Mouse (Mus musculus): ENCODE measurements at regions not wholly inside any gene's neighbourhood (a gene's known extent, or its start where the extent isn't known, plus 50 kb on each side); places are given as distances from the start of the nearest gene placed in this dataset.

DNA sequence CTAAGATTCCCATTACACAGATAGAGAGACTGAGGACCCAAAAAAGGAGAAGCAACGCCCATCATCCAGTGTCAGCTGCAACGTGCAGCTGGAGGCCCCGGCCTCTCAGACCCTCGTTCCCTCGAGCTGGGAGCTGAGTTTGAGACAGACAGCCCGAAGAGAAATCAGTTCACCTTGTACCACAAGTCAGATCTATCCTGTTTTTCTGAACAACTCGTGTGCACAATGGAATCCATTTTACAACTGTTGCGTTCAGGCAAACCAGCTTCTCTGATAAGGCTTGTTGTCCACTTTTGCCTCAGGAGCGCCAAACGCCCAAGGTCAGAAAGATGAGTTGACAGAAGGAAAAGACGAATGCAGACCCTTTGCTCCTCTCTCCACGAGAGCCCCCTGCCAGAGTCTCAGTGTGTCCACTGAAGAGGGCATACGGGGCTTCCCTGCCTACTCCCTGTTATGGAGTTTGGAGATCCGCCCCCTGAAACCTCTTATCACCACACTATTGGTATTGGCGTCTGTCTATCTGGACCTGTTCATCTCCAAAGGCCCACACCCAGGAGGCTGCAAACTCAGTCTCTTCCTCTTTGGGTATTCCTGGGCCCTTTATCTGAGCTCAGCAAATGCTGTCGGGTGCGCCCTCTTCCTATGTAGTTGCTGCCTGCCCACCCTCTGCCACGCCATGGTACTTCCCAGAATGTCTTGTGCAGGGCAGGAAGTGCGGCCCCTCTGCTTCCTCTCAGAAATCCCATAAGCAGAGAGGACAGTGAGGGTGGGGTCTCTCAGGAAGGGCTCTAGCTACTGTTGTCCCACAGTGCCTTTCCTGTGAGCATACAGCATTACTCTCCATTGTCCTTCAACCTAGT, 57.7 kb upstream of the Zmiz1 start:
- Histone ChIP-seq H3K4me3 (replicated peaks; ENCODE audit: low read depth, low read length) (no peak overlapping the region), H3K9ac (ENCODE audit: low read depth, low read length) (no peak overlapping the region), H3K36me3 (ENCODE audit: insufficient read depth, low read length) (no peaks in the 10 kb centered on the region), H3K4me1 (replicated peaks; ENCODE audit: insufficient read depth, low read length) (peaks cover 6% of the 10 kb centered on the region; the same call in 1 of the 2 replicates), H3K4me2 (ENCODE audit: low read length) (no peak overlapping the region), H3K27me3 (ENCODE audit: insufficient read depth, low read length) (no peaks in the 10 kb centered on the region), H3K27ac (0 out of 2 replicates have a peak overlapping the region, but pooled peaks have one; percentile 47), H3K9me3 (replicated peaks; ENCODE audit: low read length) (no peaks in the 10 kb centered on the region)
- no peak for ATAC-seq (replicated peaks; ENCODE audit: low FRiP score, low read depth)
- no peak for TF ChIP-seq CTCF (IDR thresholded peaks at IDR 0.05; ENCODE audit: low read depth)
- peak; percentile 40 for DNase-seq (ENCODE audit: low spot score)
- 82% methylated on average over 19 of the region's 19 CpGs for WGBS

DNA sequence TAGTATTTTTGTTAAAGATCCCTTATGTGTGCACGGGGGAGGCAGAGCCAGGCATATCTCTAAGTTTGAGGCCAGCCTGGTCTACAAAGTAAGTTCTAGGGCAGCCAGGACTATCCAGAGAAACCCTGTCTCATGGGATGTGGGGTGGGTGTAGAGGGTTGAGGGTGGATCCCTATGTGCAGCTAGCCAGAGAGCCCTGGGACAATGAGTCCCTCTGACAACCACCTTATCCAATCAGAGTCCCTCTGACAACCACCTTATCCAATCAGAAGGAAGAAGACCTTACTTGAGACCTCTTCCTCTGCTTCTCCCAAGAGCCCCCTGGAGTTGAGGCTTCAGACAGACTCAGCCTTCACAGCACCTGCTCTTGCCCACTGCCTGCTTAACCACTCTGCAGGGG, 56.6 kb upstream of the Zmiz1 start:
- peaks cover 3% of the 10 kb centered on the region; the same call in 1 of the 2 replicates for H3K4me1 ChIP-seq (replicated peaks; ENCODE audit: insufficient read depth, low read length)
- WGBS, result 74% methylated on average over 1 of the region's 1 CpGs
- no peak overlapping the region for H3K4me3 ChIP-seq (replicated peaks; ENCODE audit: low read depth, low read length)
- H3K27me3 ChIP-seq (ENCODE audit: insufficient read depth, low read length), result no peaks in the 10 kb centered on the region
- no peak overlapping the region for H3K27ac ChIP-seq
- ATAC-seq (replicated peaks; ENCODE audit: low FRiP score, low read depth), result no peak
- H3K9ac ChIP-seq (ENCODE audit: low read depth, low read length), result no peak overlapping the region
- no peak overlapping the region for H3K4me2 ChIP-seq (ENCODE audit: low read length)
- no peaks in the 10 kb centered on the region for H3K9me3 ChIP-seq (replicated peaks; ENCODE audit: low read length)
- DNase-seq (ENCODE audit: low spot score), result no peak
- no peaks in the 10 kb centered on the region for H3K36me3 ChIP-seq (ENCODE audit: insufficient read depth, low read length)
- TF ChIP-seq CTCF (IDR thresholded peaks at IDR 0.05; ENCODE audit: low read depth), result no peak

DNA sequence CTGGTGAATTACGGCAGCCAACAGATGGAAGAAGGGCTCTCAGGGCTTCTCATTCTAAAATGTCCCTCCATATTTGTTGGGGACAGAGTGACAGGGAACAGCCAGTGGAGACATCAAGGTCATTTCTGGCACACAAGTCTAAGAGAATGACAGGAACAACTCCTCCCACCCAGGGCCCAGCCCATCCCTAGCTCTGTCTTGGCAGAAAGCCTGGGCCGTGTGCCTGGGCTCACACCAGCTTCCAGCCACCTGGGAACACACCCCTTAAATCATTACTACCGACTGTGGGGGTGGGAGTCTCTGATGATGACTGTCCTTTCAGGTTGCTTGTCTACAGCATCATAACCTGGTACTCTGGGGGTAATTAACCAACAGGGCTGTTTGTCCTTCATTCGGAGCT, 53.8 kb upstream of the Zmiz1 start:
- Histone ChIP-seq H3K4me3 (replicated peaks; ENCODE audit: low read depth, low read length) (no peak overlapping the region), H3K27ac (no peak overlapping the region), H3K36me3 (ENCODE audit: insufficient read depth, low read length) (no peaks in the 10 kb centered on the region), H3K9ac (ENCODE audit: low read depth, low read length) (no peak overlapping the region), H3K4me2 (ENCODE audit: low read length) (no peak overlapping the region), H3K9me3 (replicated peaks; ENCODE audit: low read length) (no peaks in the 10 kb centered on the region), H3K27me3 (ENCODE audit: insufficient read depth, low read length) (no peaks in the 10 kb centered on the region), H3K4me1 (replicated peaks; ENCODE audit: insufficient read depth, low read length) (no peaks in the 10 kb centered on the region)
- TF ChIP-seq CTCF (IDR thresholded peaks at IDR 0.05; ENCODE audit: low read depth), result no peak
- 47% methylated on average over 4 of the region's 4 CpGs for whole genome bisulfite sequencing
- ATAC-seq (replicated peaks; ENCODE audit: low FRiP score, low read depth), result no peak
- DNase-seq (ENCODE audit: low spot score), result no peak

DNA sequence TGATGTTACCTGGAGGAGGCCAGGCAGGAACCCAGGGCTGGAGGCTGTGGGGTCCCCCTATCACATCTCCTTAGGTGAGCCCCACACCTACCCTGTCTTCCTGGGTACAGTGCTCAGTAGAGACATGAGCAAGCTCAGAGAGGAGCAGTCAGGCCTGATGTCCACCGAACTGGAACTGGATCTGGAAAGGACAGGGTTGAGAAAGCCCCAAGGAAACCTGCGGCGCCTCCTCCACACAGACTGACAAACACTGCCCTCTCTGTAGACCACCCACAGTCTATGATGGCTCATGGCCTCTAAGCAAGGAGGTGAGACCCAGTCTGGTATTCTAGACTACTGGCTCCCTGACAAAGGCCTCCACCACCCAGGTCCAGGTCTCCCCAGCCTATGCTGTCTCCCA, 52.9 kb upstream of the Zmiz1 start:
- Histone ChIP-seq H3K36me3 (ENCODE audit: insufficient read depth, low read length) (no peaks in the 10 kb centered on the region), H3K9ac (ENCODE audit: low read depth, low read length) (no peak overlapping the region), H3K9me3 (replicated peaks; ENCODE audit: low read length) (no peaks in the 10 kb centered on the region), H3K4me2 (ENCODE audit: low read length) (no peak overlapping the region), H3K27me3 (ENCODE audit: insufficient read depth, low read length) (no peaks in the 10 kb centered on the region), H3K4me1 (replicated peaks; ENCODE audit: insufficient read depth, low read length) (no peaks in the 10 kb centered on the region), H3K4me3 (replicated peaks; ENCODE audit: low read depth, low read length) (no peak overlapping the region), H3K27ac (no peak overlapping the region)
- WGBS, result 32% methylated on average over 3 of the region's 3 CpGs
- DNase-seq (ENCODE audit: low spot score) (peak; percentile 75), ATAC-seq (replicated peaks; ENCODE audit: low FRiP score, low read depth) (peak; percentile 75)
- TF ChIP-seq CTCF (IDR thresholded peaks at IDR 0.05; ENCODE audit: low read depth), result no peak

DNA sequence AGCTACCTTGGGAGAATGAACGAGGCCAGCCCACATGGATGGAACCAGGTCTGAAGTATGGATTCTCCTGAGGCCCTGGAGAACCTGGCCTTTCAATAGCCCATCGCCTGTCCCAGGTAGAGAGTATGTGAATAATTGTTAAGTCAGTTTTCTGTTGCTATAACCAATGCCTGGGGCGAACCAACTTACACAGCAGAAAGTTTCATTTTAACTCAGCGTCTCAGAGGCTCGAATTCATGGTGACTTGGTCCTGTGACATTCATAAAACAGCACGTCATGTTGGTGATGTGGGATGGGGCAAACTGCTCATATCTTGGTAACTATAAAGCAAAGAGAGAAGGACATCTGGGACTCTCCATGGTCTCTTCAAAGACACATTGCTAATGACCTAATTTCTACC, 52.4 kb upstream of the Zmiz1 start:
- Histone ChIP-seq H3K9me3 (replicated peaks; ENCODE audit: low read length) (no peaks in the 10 kb centered on the region), H3K27me3 (ENCODE audit: insufficient read depth, low read length) (no peaks in the 10 kb centered on the region), H3K4me3 (replicated peaks; ENCODE audit: low read depth, low read length) (no peak overlapping the region), H3K9ac (ENCODE audit: low read depth, low read length) (no peak overlapping the region), H3K27ac (no peak overlapping the region), H3K4me2 (ENCODE audit: low read length) (no peak overlapping the region), H3K36me3 (ENCODE audit: insufficient read depth, low read length) (no peaks in the 10 kb centered on the region), H3K4me1 (replicated peaks; ENCODE audit: insufficient read depth, low read length) (no peaks in the 10 kb centered on the region)
- no peak for TF ChIP-seq CTCF (IDR thresholded peaks at IDR 0.05; ENCODE audit: low read depth)
- WGBS, result 91% methylated on average over 6 of the region's 6 CpGs
- ATAC-seq (replicated peaks; ENCODE audit: low FRiP score, low read depth) (no peak), DNase-seq (ENCODE audit: low spot score) (no peak)

DNA sequence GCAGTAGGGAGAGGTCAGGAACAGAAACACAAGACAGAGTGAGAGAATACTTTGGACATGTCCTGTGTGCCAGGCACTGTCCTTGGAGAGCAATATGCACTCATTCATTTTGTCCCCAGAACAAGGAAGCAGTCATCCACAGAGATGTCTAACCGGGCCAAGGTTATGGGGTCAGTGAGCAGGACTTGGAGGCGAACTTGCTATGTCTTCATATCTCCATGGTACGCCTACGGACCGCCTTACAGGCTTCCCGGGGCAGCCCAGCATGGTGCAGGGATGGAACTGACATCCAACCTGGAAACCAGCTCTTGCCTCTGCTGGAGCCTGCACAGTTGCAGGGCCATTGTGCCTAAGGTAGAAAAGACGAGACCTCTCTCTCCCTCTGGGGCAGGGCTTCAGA, 51.9 kb upstream of the Zmiz1 start:
- H3K4me3 ChIP-seq (replicated peaks; ENCODE audit: low read depth, low read length), result no peak overlapping the region
- no peaks in the 10 kb centered on the region for H3K4me1 ChIP-seq (replicated peaks; ENCODE audit: insufficient read depth, low read length)
- H3K9ac ChIP-seq (ENCODE audit: low read depth, low read length), result no peak overlapping the region
- H3K27me3 ChIP-seq (ENCODE audit: insufficient read depth, low read length), result no peaks in the 10 kb centered on the region
- no peak overlapping the region for H3K4me2 ChIP-seq (ENCODE audit: low read length)
- no peaks in the 10 kb centered on the region for H3K9me3 ChIP-seq (replicated peaks; ENCODE audit: low read length)
- no peak for ATAC-seq (replicated peaks; ENCODE audit: low FRiP score, low read depth)
- no peak for TF ChIP-seq CTCF (IDR thresholded peaks at IDR 0.05; ENCODE audit: low read depth)
- no peaks in the 10 kb centered on the region for H3K36me3 ChIP-seq (ENCODE audit: insufficient read depth, low read length)
- no peak for DNase-seq (ENCODE audit: low spot score)
- H3K27ac ChIP-seq, result no peak overlapping the region
- WGBS, result 69% methylated on average over 7 of the region's 7 CpGs
